Mouse (Mus musculus) Muller cell, postnatal 12 days (primary cell): ENCODE results near the gene Atg16l1.
"Not testable (repeated sequence)": the region's sequence is repeated elsewhere in the genome, so short reads cannot be mapped to it uniquely, and the experiment has no call there.

Experiments used
- DNase-seq: peaks from one replicate; pipeline ENCODE4 v3.0.0-alpha.2; 2015; ENCODE audit errors: inconsistent ontology term

Atg16l1 gene

DNA sequence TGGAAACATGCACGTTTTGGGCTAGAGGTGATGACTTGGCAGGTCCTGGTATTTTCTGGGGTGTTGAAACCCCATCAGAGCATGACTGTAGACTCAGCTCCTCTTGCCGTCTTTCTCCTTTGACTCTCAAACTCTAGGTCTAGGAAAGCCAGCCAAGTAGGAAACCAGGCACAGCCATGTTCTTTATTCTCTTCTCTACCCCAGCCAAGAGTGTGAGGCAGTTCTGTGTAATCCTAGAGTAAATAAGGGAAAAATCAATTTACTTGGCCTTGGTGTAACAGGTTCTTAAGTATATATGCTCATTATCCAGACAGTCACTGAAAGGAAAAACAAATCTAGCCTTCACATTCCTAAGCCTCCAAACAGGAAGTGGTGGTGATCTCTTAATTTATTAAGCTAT lies 17.7 kb downstream of the Atg16l1 start:
- DNase-seq: no peak

DNA sequence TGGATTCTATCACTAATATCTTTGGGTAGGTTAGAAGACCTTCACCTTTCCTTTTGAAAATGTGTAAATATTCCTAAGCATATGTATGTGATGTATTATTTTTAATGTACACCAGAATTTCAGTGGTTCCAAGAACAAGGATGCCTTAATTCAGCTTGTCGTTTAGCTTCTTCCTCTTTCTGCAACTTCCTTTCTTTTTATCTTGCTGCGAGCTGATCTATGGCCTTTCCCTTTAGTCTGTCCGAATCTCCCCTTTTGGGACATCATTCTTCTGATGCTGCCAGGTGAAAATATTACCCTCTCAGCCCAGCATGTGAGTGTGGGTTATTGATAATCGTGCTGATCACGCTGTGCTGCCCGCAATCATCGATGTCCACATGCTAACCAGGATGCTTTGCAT lies 19.2 kb downstream of the Atg16l1 start:
- DNase-seq: no peak

DNA sequence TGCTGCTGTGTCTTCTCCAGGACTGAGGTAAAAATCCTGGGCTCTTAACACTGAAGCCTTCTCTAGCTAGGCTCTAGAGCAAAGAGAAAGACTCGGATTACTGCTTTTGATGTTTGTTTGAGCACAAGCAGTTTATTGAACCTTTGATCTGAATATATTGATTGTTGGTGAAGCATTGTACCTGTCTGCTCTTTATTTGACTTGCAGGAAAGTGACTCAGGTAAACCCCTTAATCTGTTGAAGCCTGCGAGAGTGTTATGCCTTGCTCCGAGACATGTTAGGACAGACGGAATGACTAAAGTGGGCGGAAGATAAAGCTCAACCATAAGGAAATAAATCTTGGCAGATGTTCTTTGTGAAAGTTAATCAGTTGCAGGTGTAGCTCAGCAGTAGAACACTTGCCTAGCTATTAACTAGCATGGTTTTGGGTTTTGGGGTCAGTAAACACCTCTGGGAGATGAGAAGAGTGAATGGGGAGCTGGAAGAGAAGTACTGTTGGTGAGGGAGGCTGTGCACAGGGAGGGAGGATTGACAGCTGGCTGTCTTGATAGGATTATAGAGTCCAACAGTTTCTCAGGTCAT lies 23.6 kb downstream of the Atg16l1 start:
- DNase-seq: no peak

DNA sequence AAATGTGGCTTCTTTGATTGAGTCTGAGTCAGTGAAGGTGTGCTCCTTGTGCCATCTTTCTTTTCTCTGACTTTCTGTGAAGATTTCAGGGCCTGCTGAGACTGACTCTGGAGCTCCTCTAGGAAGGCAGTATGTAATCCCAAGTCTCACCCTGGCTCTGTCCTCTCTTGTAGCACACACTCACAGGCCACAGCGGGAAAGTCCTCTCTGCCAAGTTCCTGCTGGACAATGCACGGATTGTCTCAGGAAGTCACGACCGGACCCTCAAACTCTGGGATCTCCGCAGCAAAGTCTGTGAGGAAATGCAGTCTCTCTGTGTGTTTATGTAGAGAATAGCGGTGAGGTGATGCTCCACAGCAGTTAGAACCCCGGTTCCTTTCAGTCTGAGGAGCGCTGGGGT lies 30.0 kb downstream of the Atg16l1 start:
- peak; percentile 24 for DNase-seq

DNA sequence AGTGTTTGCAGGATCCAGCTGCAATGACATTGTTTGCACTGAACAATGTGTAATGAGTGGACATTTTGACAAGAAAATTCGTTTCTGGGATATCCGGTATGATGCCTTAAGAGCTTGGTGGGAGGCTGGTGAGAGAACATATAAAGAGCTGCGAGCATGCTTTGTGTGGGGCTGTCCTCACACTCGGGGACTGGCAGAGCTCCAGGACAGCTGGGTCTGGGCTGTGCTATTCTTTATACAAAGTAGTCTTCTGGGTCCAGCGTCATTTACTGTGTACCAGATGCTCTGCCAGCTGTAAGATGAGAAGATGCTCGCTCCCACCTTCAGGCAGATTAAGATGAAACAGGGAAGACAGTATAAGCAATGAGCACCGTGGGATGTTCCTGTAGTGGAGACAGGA lies 30.6 kb downstream of the Atg16l1 start:
- no peak for DNase-seq

DNA sequence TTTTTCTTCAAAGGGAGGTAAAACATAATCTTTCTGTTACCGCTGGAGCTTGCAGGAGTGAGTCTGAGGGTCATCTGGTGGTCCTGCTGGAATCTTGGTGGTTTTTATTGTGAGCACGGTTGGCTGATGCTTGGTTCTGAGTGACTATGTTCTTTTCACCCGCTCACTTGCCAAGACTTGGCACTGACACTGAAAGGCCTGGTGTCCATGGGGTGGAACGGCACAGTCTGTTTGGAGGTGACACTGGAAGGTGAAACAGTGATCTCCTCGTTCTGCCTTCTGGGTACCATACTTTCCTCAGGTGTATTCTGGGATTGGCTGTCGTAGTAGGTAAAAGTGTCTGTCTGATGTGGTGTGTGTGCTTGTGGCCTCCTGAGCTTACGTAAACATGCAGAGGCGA lies 34.0 kb downstream of the Atg16l1 start:
- no peak for DNase-seq

DNA sequence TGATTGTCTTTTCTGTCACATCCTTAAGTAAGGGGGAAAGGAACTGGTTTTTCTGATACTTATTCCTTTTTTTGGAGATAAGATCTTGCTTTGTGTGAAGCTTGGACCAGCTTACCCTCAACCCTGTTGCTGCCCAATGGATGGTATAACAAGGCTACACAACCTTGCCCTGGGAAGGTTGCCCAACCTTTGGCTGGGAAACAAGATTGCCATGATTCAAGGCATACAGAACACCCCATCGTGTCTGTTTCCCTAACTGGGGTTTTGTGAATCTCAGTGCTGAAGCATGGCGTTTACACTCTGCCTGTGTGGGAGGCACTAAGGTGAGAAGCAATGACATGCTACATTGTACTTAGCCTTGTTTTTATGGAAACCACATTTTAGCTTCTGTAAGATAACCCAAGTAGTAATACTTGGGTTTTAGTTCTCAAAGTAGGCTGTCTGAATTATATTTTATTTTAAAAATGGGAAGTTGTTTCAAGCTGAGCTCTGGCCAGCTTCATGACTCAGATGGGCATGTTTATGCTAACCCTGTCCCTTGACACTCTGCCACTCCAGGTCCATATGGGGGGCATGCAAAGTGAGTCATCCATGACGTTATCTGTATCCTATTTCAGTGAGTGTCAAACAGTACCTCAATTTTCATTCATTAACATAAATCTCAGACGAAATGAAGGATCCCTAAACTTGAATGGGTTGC lies 36.9 kb downstream of the Atg16l1 start:
- DNase-seq: peak; percentile 6

DNA sequence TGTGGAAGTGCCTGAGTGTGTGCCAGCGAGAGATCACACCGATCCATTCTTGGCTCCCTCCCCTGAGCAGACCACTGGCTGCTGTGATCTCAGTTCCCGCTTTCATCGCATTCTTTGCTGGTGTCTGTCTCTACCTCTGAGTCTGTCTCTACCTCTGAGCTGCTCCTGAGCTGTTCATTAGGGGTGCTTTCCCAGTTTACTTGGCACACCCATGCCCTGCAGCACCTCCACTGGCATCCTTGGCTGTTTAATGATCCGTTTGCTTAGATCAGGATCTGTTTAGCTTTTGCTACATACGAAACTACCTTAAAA lies 37.4 kb downstream of the Atg16l1 start:
- DNase-seq: no peak

DNA sequence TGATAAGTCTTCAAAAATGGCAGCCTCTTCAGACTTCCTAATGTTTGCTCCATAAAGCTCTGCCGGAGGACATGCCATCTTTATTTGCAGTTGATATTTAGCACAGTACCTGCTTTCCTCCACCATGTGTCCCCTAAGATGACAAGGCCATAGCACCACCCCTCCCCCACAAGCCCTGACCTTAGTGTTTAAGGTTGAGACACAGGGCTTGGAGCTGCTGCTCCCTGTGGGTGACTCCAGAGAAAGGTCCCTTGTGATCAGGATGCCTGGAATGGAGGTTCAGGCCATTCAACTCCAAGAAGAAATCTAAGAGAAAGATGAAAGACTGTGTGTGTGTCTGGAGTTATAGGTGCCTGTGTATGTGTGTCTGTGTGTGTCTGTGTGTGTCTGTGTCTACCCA lies 42.0 kb downstream of the Atg16l1 start:
- no peak for DNase-seq

DNA sequence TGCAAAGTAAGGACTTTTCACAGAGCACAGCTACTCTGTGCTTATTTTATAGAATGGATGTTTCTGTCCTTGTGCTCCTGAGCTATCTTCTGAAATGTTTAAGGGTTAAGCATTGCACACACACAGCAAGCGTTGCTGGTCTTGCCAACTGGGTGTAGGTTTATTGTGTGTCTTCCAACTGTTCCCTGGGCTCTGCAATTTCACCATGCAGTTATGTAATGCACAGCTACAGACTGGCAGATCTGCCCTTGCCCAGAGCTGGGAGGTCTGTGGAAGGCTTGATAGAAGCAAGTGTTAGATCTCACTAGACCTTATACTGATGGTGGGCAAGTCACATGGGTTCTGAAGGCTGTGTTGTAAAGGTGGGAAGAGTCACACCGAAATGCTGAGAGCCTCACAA lies 42.6 kb downstream of the Atg16l1 start:
- DNase-seq: no peak

DNA sequence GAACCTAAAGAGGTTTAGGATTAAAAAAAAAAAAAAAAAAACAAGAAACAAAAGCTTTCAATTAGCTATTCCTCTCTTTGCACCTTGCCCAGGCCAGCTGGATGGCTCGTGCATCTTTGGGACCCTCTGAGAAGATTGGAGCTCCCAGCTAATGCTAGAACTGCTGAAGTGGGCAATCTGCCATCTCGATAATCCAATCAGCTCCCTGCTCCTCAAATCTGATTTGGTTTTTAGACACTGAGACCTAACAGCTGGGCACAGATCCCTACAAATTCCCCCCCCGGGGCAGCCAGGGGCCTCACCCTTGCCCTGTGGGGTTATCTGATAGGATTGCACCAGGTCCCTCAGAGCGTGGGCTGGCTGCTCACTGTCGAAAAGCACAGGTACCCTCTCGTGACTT lies 47.9 kb downstream of the Atg16l1 start, which contains the start of gene Sag:
Gene Sag, plus strand, starts transcription at position 105 of the 400 bp plus-strand sequence.
- no peak for DNase-seq

DNA sequence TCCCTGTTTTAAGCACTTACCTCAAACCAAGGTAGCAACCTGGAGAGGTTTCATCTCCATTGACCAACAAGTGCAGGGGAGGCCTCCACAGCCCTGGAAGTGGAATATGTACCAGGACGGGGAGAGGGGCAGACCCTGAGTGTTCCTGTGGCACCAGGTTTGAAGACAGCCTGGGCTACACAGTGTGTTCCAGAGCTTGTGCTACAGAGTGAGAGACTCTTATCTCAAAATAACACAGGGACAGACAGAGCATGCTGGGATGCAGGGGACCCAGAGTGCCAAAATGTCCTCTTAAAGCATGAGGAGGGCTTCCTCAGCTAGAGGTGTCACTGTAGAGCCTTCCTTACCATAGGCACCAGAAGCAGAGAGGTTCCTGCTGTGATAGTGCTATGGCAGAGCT lies 52.1 kb downstream of the Atg16l1 start:
- no peak for DNase-seq

DNA sequence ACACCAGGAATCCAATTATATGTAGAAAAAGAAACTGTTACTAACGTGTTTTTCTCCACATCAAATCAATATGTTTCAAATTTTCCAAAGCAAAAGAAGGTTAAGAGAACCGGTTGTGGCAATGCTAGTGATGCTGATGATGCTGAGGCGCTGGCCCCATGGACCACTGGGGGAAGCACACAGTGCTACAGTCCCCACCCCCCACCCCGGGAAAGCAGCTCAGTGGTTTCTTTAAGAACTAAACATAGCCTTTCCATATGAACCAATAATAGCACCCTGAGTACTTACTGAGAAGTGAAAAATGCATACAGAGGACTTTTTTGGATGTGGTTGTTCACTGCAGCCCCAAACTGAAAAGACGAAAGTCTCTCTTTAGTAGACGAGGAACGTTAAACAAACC lies 55.7 kb downstream of the Atg16l1 start:
- DNase-seq: no peak

DNA sequence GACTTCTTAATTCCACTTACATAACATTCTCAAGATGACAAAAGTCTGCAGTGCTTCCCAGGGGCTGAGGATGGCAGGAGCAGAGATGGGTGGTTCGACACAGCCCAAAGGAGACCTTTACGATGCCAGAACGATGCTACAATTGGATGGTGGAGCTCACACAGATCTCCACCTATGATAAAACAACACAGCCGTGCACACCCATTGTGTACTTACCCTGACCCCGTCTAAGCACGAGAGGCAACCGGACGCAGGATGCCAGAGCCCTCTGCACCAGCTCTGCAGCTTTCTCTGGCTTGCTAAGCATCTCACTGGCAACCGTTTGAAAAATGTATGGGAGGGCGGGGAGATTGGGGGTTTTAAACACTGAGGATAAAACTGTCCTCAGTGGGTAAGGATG lies 56.4 kb downstream of the Atg16l1 start:
- no peak for DNase-seq

DNA sequence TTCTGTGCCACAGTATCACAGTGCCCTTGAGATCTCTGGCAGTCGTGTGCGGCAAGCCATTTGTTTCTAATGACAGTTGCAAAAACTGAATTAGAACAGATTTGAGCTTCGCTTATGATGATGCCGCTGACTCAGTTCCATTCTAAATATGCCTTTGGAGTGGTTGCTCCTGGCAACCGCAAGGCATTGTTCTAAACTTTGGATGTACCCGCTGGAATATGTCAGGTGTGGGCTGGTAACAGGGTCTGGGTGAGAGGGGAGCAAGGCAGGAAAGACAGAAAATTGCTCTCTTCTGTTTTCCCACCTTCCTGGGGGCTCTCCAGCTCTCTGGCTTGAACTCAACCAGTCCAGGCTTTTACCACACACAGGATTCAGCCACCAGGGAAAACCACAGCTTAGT lies 57.5 kb downstream of the Atg16l1 start:
- no peak for DNase-seq

DNA sequence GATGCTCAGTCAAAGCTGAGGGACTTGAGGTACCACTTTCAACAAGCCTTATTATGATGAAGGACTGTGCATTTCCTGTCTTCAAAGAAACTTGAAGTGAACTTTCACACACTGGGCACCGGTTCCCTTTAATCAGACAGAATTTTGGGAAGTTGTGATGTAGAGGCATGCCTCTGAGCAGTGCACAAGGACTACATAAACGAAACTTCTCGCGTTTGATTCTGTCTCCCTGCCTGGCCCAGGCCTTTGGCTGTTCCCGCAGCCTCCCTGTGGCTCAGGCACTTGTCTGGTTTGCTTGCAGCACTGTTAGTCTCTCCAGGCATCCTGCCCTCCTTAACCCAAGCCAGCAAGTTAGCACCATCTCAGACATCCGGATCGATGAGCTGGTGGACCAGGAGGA lies 58.0 kb downstream of the Atg16l1 start:
- no peak for DNase-seq

DNA sequence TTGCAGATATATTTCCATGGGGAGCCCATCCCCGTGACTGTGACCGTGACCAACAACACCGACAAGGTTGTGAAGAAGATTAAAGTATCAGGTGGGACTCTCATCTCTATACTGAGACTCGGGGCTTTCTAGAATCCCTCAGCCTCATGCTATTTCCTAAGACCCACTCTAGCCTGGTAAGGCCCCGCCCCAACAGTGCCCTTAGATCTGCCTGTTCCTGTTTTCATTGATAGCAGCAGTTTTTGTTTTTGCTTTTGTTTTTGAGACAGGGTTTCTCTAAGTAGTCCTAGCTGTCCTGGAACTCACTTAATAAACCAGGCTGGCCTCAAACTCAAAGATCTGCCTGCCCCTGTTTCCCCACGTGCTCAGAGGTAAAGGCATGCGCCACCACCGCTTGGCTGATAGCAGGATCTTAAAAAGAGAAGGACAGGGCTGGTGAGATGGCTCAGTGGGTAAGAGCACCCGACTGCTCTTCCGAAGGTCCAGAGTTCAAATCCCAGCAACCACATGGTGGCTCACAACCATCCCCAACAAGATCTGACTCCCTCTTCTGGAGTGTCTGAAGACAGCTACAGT lies 68.8 kb downstream of the Atg16l1 start:
- DNase-seq: no peak

DNA sequence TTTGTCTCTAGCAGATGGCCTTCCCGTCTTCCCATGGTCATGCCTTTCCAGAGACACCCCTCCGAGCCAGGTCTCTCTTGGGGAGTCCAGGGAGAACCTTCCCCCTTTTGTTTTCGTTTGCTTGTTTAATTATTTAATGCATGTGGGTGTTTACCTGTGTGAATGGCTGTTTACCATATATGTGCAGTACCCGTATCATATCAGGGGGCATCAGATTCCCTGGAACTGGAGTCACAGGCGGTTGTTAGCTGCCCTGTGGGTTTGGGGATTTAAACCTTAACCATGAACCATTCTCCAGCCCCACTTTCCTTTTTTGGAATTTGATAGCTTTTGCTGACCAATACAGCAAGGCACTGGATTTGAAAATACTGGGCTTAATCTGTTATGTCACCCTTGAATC lies 69.6 kb downstream of the Atg16l1 start:
- DNase-seq: no peak

DNA sequence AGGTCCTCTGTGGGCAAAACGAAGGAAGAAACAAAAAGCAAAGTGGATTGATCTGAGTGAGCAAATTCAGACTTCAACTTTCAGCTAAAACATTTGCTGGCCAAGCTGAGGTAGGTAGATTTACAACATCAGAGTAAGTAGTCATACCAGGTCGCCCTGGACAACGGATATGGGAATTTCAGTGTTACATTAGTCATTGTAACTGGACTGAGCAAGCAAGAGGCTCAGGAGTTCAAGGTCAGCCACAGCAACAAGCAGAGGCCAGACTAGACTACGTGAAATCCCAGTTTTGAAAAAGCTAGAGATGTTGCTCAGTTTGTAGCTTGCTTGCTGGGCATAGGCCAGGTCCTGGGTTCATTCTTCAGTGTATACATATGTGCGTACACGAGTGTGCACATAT lies 70.3 kb downstream of the Atg16l1 start:
- DNase-seq: no peak

DNA sequence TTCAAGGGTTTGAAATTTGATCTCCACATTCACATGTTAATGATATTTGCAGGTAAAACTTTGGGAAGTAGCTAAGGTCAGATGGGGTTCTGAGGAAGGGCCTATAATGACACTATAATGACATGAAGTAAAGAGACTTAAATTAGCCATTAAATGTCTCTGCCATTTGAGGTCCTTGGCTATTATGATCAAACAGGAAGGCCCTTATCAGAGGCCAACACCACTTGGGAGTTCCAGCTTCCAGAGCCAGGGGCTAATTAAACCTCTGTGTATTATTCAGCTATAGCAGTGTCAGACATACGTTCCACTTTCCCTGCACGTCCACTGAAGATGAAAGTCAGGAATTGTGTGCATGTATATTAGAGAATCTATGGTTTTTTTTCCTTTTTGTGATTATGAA lies 70.8 kb downstream of the Atg16l1 start:
- no peak for DNase-seq

DNA sequence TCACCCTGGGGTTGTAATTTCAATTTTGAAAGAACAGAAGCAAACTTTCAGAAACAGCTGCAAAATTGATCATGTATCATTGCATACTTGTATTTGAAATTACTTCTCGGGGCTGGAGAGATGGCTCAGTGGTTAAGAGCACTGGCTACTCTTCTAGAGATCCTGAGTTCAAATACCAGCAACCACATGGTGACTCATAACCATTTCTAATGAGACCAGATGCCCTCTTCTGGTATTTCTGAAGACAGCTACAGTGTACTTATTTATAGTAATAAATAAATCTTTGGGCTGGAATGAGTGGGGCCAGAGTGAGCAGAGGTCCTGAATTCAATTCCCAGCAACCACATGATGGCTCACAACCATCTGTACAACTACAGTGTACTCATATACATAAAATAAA lies 71.8 kb downstream of the Atg16l1 start:
- DNase-seq: not testable (repeated sequence)

DNA sequence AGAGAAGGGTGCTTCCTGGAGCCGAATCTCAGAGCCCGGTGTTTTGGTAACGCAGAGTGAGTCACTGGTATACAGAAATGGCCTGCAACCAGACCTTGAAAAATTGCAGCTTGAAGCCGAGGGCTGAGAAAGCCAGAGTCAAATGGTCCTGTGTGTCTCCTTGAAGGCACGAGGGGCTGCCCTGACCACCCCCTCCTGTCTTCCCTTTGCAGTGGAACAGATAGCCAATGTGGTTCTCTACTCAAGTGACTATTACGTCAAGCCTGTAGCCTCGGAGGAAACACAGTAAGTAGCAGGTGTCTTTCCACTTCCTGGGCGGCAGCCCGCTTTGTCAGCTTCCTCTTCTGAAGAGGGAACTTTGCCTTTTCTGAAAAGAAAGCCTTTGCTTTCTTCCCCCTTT lies 72.5 kb downstream of the Atg16l1 start:
- DNase-seq: no peak

DNA sequence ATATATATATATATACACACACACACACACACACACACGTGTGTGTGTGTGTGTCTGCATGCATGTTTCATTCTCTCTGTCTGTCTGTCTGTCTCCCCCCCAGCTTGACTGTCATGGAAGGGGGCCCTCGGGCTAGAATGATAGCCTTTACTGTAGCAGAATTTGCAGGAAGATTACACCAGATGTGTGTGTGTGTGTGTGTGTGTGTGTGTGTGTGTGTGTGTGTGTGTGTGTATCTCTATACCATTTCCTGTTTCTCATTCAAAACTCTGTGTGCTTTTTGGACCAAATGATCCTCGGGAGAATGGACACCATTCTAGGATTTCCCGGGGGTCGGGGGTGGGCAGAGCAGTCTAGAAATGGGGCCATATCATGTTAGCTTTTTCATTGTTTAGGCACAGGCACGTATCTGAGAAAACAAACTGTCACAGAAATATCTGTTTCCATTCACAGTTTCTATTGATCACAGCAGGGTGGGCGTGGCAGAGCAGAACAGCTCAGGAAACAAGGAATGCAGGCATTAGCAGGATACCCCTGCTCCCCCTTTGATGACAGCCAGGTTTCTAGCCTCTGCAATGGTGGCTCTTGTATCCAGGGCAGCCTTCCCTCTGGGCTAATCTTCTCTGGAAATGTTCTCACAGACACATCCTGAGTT lies 73.4 kb downstream of the Atg16l1 start:
- no peak for DNase-seq
